Mouse (Mus musculus) layer of hippocampus, adult 8-10 months (tissue): ENCODE data around the gene Lhfpl1. TPM values are rescaled to one million over a fixed set of nuclear protein-coding genes. Genes with fewer than 3 reads are reported as not detected.
"Not testable (repeated sequence)": the region's sequence is repeated elsewhere in the genome, so short reads cannot be mapped to it uniquely, and the experiment has no call there.

ENCODE experiments used
- DNase-seq, 2 experiments: peaks; one replicate each; pipeline ENCODE4 v3.0.0; 2022; ENCODE audit warnings: low spot score in 2 of 2
- total RNA-seq, 4 experiments: library from RNA; stranded (reverse); gene quantifications; 2 replicates each; pipeline ENCODE4 v1.2.4; 2022

Lhfpl1 gene
- total RNA-seq: 1 to 10 TPM; 1.5 to 5.1 (median 3.8) TPM

GRCm38 (mm10) chrX:145348377-145349203 is at the start of gene Lhfpl1:
Gene Lhfpl1, minus strand, starts transcription at chrX:145349089.
- DNase-seq: no peak

DNA sequence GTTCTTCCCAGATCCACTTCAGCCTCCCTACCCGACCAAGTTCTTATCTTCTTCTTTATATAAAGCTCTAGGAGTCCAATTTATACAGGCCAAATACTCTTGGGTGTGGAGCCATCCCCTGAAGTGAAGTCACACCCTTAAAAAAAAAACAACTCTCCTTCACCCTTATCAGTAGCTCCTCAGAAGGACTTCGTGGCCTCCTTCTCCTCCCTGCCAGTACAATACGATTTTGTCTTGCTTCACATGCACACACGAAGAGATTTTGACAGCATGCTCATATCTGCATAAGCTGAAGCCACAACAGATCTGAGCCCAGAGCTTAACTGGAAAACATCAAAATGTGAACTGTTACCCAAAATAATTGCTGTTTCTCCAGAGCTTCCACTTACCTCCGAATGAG is 22.9 kb upstream of the Lhfpl1 start:
- no peak for DNase-seq

- no peak for DNase-seq
Measured at GRCm38 (mm10) chrX:145362527-145362926, 13.6 kb upstream of the Lhfpl1 start.

DNA sequence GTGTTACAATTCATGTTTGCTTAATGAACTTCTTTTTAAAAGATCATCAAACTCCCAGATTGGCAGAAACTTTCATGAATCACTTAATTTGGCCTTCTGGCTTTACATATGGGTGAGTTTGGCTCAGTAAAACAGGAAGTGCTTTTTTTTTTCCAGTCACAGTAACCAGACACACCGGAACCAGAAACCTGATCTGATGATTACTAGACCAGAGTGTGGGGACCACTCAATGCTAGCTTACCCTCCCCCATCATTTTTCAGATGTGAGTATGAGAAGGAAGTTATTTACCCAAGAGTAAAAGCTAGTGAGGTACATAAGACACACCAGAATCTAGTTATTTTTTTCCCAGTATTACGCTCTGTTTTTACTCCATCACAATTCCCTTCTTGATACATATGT is 6.5 kb downstream of the Lhfpl1 start:
- DNase-seq: no peak

GRCm38 (mm10) chrX:145336141-145336540 is 12.7 kb downstream of the Lhfpl1 start:
- DNase-seq: no peak

DNA sequence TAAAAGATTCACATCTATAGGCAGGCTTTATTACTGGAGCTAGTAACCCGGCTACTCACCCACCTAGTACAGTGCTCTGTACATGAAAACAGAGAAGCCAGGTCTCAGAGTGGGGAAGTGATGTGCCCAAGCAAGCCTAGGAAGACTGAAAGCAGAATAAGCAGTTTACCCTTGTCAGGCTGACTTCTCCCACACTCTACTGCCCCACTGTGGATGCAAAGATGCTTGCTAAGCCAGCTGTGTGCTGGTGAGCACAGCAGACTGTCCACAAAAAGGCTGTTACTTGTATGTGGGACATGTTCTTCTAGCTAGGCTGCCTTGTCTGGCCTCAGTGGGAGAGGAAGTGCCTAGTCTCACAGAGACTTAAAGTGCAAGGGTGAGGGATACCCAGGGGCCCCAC is 40.3 kb downstream of the Lhfpl1 start:
- no peak for DNase-seq

- DNase-seq: peak in 1 of 2 experiments; percentile 12
Measured at GRCm38 (mm10) chrX:145307174-145307573, 41.7 kb downstream of the Lhfpl1 start.

DNA sequence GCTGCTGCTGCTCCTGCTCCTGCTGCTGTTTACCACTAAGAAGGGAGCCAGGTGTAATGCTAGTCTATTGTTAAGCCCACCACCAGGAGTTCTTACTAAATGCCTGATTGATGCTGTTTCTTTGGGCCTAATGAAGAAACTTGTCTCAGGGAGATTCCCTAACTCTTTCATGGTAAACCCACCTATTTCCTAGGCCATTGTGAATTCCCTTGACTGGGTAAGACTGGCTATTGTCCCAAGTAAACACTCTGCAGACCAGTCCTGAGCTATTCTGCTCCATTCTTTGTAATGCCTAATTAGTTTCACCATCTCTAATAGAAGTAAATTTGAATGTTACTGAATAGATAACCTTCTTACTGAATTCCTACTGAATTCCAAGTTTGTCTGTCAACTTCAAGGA is 48.7 kb downstream of the Lhfpl1 start:
- not testable (repeated sequence) for DNase-seq

DNA sequence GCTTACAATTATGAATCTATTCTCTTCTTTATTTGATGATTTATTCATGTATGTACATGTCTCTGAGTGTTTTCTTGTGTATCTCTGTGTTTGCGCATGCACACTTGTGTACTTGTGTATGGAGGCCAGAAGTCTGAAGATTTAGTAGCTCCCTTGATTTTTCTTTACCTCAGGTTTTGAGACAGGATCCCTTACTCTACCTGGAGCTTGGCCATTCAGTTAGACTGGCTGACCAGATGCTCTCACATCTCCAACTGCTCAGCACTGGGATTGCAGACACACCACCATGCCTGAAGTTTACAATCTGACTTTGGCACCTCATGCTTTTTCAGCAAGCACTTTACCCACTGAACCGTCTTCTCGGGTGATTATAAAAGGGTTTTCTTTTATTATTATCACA is 76.7 kb downstream of the Lhfpl1 start:
- DNase-seq: no peak

- DNase-seq: no peak
Measured at GRCm38 (mm10) chrX:145271768-145272167, 77.1 kb downstream of the Lhfpl1 start.

DNA sequence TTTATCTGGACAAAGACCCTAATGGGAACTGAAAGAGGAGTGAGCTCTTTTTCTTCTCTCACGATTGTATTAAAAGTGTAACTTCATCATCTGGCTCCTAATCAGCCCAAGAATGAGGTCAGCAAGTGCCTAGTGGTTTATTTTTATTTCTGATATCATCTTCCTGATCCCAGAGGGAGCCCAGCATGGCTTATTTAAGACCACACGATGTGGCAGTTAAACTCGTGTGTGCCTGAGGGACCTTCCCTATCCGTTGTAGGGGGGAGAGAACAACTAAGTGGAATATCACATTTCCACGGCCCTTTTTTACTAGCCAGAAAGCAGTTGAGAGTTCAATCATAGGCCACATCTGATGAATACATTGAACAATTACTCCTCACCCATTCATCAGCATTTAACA is 87.1 kb downstream of the Lhfpl1 start:
- no peak for DNase-seq

Other genes starting within 250 kb of the Lhfpl1 start
- gene Amot, start 156.1 kb upstream of the Lhfpl1 start, total RNA-seq: 10 to 100 TPM; 24.1 to 31.8 (median 28.3) TPM